Mouse (Mus musculus) spleen, adult 2 months (tissue): ENCODE results near the gene Gstp1. TPM values are rescaled to one million over a fixed set of nuclear protein-coding genes. Genes with fewer than 3 reads are reported as not detected.
A peak's percentile ranks its signal among the peaks of the same experiment; 100 is the strongest.
"Not testable (repeated sequence)": the region's sequence is repeated elsewhere in the genome, so short reads cannot be mapped to it uniquely, and the experiment has no call there.

Experiments used
- DNase-seq, 2 experiments: peaks; one replicate each; pipeline versions ENCODE4 v3.0.0 to v3.0.0-alpha.2; 2012 to 2021; ENCODE audit warnings: low spot score in 2 of 2, low read depth in 1 of 2
- H3K27ac ChIP-seq: fragments of 200-500 bp; 2 replicates; pipeline ENCODE4 v1.5.1; 2012; ENCODE audit warnings: low read length, inconsistent platforms; ENCODE audit not compliant: insufficient read depth
- H3K27me3 ChIP-seq: fragments of 200-500 bp; 2 replicates; pipeline ENCODE4 v1.6.1; 2012; ENCODE audit warnings: mild to moderate bottlenecking, moderate library complexity, low read length, inconsistent platforms; ENCODE audit not compliant: control insufficient read depth, insufficient read depth
- H3K36me3 ChIP-seq: fragments of 200-500 bp; 2 replicates; pipeline ENCODE4 v1.6.1; 2012; ENCODE audit warnings: mild to moderate bottlenecking, low read length, inconsistent platforms; ENCODE audit not compliant: control insufficient read depth, insufficient read depth
- H3K4me1 ChIP-seq: fragments of 200-500 bp; 2 replicates; pipeline ENCODE4 v1.6.1; 2011; ENCODE audit warnings: inconsistent platforms; ENCODE audit not compliant: control insufficient read depth, insufficient read depth, insufficient read length
- H3K4me3 ChIP-seq: fragments of 200-500 bp; 2 replicates; pipeline ENCODE4 v1.5.1; 2011; ENCODE audit warnings: mild to moderate bottlenecking, inconsistent platforms; ENCODE audit not compliant: insufficient read depth, insufficient read length; ENCODE audit errors: extremely low read depth
- CTCF ChIP-seq: fragments of 200-500 bp; IDR thresholded peaks from 2 replicates; pipeline ENCODE4 v1.5.1; 2011; ENCODE audit warnings: mild to moderate bottlenecking, inconsistent platforms; ENCODE audit not compliant: insufficient read depth, insufficient read length, insufficient replicate concordance; ENCODE audit errors: extremely low read depth
- POLR2A ChIP-seq: fragments of 200-500 bp; IDR thresholded peaks from 2 replicates; pipeline ENCODE4 v1.6.1; 2011; ENCODE audit warnings: low read depth, low read length, inconsistent platforms
- WGBS: fragments of 180-500 bp; shearing (Covaris S2); methylation state at CpG from one replicate; pipeline ENCODE4 v1.1.7; 2018; 5-methylcytosine and 5-hydroxymethylcytosine counted together
- polyA plus RNA-seq: library from polyadenylated mRNA; depleted of rRNA; stranded (reverse); fragments of >200 nt; gene quantifications from 2 replicates; pipeline ENCODE4 v1.2.3, GENCODE M21; 2012

Gene Gstp1
- polyA plus RNA-seq, 1 experiment: 179 TPM

DNA sequence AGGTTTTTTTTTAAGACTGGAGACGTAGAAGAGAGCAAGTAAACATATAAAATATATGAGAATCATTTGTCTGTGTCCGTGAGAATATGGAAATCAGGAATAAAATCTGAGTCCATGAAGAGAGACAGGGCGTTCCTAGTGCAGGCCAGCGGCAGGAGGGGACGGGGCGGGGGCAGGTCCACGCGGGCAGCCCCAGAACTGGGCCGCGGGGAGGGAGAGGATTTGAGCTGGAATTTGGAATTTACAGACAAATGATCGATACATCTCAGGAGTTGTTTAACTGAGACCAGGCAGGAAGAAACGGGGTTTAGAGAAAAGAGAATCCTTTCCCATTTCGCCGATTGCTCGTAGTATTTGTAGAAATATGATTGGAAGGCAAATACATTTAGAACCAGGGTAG lies 32.5 kb upstream of the Gstp1 start:
- no peak for DNase-seq
- WGBS: 84% methylated on average over 15 of the region's 15 CpGs
- H3K36me3 ChIP-seq: no peaks in the 10 kb centered on the region
- no peak overlapping the region for H3K4me3 ChIP-seq
- H3K4me1 ChIP-seq: peaks cover 6% of the 10 kb centered on the region; the same call in 1 of the 2 replicates
- no peaks in the 10 kb centered on the region for H3K27me3 ChIP-seq
- no peak overlapping the region for H3K27ac ChIP-seq
- TF ChIP-seq POLR2A (no peak), CTCF (no peak)

GRCm38 (mm10) chr19:4068717-4069410 lies 31.1 kb upstream of the Gstp1 start:
- Histone ChIP-seq H3K36me3 (no peaks in the 10 kb centered on the region), H3K4me3 (no peak overlapping the region), H3K4me1 (peaks cover 6% of the 10 kb centered on the region; the same call in 1 of the 2 replicates), H3K27me3 (no peaks in the 10 kb centered on the region), H3K27ac (no peak overlapping the region)
- TF ChIP-seq CTCF (no peak), POLR2A (no peak)
- DNase-seq: no peak
- WGBS: 89% methylated on average over 15 of the region's 15 CpGs

DNA sequence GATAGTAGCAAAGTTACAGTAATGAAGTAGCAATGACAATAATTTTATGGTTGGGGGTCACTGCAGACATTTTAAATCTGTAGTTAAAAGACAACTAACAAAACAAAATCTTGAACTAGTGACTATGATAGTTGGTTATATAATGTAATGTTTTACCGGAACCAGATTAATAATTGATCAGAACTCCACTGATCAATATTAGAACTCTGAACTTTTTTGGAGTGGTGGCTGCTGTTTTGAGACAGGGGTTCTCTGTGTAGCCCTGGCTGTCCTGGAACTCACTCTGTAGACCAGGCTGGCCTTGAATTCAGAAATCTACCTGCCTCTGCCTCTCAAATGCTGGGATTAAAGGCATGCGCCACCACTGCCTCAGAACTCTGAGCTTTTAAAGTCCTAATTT lies 30.5 kb upstream of the Gstp1 start:
- H3K4me3 ChIP-seq, H3K27ac ChIP-seq, H3K4me1 ChIP-seq, H3K36me3 ChIP-seq, H3K27me3 ChIP-seq, DNase-seq: not testable (repeated sequence)
- WGBS: 97% methylated on average over 2 of the region's 2 CpGs

GRCm38 (mm10) chr19:4066877-4067276 lies 29.1 kb upstream of the Gstp1 start:
- H3K27me3 ChIP-seq: no peaks in the 10 kb centered on the region
- no peak for TF ChIP-seq CTCF
- no peak for TF ChIP-seq POLR2A
- no peak for DNase-seq
- no peaks in the 10 kb centered on the region for H3K36me3 ChIP-seq
- H3K27ac ChIP-seq: no peak overlapping the region
- no peak overlapping the region for H3K4me3 ChIP-seq
- H3K4me1 ChIP-seq: peaks cover 6% of the 10 kb centered on the region; the same call in 1 of the 2 replicates

DNA sequence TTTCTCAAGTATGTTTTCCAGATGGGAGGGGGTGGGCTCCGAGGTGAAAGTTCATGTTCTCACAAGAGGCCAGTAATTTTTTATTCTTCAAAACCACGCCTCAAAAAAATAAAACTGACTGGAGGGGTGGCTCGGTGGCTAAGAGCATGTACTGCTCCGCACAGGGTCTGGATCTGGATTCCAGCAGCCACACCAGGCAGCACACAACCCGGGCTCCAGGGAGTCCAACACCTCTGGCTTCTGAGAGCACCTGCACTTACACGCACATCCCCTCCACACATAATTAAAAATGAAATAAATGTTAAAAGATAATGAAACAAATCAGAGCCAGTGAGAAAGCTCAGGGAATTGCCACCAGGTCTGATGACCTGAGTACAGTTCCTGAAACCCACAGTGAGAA lies 28.5 kb upstream of the Gstp1 start:
- peaks cover 6% of the 10 kb centered on the region; the same call in 1 of the 2 replicates for H3K4me1 ChIP-seq
- peak overlapping the region; percentile 16; the same call in 1 of the 2 replicates for H3K4me3 ChIP-seq
- TF ChIP-seq POLR2A (no peak), CTCF (no peak)
- WGBS: 36% methylated on average over 6 of the region's 6 CpGs
- no peaks in the 10 kb centered on the region for H3K27me3 ChIP-seq
- peak overlapping the region; percentile 69 for H3K27ac ChIP-seq
- H3K36me3 ChIP-seq: no peaks in the 10 kb centered on the region
- DNase-seq: no peak

DNA sequence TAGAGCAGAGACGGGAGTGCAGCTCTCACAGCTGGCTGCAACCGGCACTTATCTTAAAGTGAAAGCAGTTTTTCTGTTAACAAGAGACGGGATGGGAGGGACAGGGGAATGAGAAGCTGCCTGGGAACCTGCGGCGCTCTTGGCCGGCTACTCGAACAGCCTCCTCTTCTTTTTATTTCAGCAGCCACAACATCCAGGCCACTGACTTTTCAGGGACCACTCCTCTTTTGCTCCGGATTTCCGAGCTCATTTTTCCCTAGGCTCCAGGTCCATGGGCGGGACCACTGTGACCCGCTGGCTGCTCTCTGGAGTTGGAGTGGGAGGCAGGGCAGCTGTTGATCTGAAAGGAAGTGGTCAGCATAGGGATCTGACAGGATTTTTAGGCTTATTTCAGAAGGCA lies 26.7 kb upstream of the Gstp1 start:
- not testable (repeated sequence) for H3K36me3 ChIP-seq, H3K27me3 ChIP-seq

GRCm38 (mm10) chr19:4063357-4063756 lies 25.6 kb upstream of the Gstp1 start:
- not testable (repeated sequence) for H3K36me3 ChIP-seq, H3K27ac ChIP-seq, H3K27me3 ChIP-seq, H3K4me1 ChIP-seq, H3K4me3 ChIP-seq, DNase-seq
- 49% methylated on average over 4 of the region's 4 CpGs for WGBS

More for the DNA sequence above, 26.7 kb upstream of the Gstp1 start:
- H3K4me1 ChIP-seq, DNase-seq, H3K27ac ChIP-seq, H3K4me3 ChIP-seq: not testable (repeated sequence)
- 9% methylated on average over 7 of the region's 11 CpGs for WGBS
